Mouse (Mus musculus) brain, embryonic 18.5 days (tissue): ENCODE measurements at regions not wholly inside any gene's neighbourhood (a gene's known extent, or its start where the extent isn't known, plus 50 kb on each side); places are given as distances from the start of the nearest gene placed in this dataset.
"Not testable (repeated sequence)": the region's sequence is repeated elsewhere in the genome, so short reads cannot be mapped to it uniquely, and the experiment has no call there.

Experiments used
- DNase-seq: peaks from one replicate; pipeline ENCODE4 v3.0.0-alpha.2; 2012; ENCODE audit warnings: low read depth, low spot score

DNA sequence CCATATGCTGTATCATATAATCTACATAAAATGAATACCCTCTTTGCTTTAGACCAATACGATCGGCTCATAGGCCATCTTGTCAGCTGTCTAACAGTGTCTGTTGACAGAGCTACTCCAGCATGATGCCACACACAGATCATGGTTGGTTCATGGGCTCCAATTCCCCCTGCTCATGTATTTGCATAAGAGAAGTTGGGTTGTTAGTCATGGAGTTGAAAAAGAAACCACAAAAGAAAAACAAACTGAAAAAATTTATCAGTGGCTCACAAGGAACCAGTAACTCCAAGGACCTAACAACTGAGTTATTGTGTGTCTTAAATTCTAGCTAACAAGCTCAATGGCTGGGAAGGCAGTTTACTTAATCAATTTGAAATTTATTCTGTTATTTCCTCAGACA is 176.1 kb upstream of the Arhgap18 start:
- DNase-seq, result no peak

DNA sequence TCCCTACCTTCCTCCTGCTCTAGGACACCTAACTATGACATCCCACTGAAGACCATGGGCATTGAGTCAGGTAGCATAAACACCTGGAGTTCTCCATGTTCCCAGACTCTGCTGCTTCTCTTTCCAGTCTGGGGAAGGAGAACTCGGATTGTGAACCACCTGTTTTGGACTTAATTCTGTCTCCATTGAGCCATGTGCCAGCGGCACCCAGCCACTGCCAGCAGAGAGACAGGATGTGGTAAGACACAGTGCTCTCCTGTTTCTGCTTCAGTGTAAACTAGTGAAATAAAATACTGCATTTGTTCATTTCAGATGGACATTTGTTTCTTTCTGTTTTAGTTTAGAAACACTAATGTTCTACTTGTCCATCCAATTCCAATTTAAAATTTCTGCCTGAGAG is 168.1 kb upstream of the Arhgap18 start:
- DNase-seq, result no peak

DNA sequence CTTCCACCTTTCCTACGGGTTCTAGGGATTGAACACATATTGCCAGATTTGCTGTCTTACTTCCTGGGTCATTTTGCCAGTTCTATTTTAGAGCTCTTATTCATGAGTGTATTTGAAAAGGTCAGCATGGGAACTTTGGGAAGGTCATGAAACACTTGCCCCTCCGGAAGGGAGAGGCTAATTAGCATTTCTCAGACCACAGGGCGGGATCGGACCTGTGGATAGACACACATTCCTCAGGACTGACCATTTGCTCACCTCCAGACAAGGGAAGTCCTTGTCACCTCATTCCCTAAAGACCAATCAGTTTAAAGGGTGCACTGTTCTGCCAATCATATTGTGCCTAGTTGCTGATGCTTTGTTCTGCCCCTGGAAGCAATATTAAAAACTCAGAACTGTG is 146.1 kb upstream of the Arhgap18 start:
- DNase-seq, result not testable (repeated sequence)

DNA sequence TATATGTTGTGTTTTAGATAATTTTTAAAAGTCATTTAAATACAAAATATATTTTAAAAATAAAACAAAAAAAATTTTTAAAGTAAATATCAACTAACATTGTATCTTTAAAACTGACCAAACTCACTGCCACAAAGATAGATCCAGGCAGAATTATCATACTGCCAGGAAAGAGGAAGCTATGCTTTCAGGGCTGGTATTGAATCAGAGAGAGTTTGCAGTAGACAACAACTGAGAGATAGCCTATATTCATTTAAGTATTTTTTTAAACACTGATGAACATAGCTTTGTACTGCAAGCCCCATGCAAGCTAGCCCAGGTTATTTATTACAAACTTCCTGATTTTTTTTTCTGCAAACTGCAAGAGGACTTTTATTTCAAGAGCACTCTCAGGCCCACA is 142.0 kb upstream of the Arhgap18 start:
- no peak for DNase-seq

DNA sequence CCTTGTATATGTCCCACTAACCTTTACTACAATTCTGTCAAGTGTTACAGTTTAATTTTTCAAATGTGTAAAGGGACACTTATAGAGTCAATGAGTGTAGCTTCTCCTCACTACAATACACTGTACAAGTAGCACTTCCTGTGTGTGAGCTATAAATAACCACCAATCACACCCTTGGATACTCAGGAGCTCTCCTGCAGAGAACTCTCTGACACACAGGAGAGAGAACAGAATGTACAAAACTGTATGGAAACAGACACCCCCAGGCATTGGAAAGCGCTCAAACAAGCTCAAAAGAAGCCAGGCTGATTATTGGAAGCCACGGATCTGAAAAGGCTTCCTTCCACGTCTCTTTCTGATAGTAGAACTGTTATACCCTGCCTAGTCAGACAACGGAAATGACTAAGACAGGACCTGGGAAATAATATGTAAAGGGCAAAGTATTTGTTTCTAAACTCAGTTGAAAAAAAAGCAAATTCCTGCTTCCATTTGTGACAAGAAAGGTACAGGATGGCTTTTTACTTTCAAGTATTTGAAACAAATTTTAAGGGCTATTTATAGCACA is 122.9 kb upstream of the Arhgap18 start:
- DNase-seq, result no peak

DNA sequence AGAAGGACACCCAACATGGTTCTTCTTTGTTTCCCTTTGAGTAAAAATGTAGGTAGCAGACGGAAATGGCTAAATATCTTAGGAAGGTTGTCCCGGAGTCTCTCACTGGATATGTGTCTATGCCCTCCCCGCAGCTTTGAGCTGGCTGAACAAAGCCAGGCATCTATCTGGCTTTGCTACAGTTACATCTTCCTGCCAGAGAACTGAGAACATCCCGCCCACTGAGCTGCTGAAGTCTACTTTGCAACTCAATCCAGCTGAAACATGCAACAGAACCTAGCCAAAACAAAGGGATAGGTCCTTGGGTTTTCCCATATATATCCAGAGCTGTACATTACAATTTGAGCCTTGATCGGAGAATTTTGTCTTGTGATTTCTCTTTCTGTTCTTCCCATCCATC is 121.0 kb upstream of the Arhgap18 start:
- DNase-seq, result no peak

DNA sequence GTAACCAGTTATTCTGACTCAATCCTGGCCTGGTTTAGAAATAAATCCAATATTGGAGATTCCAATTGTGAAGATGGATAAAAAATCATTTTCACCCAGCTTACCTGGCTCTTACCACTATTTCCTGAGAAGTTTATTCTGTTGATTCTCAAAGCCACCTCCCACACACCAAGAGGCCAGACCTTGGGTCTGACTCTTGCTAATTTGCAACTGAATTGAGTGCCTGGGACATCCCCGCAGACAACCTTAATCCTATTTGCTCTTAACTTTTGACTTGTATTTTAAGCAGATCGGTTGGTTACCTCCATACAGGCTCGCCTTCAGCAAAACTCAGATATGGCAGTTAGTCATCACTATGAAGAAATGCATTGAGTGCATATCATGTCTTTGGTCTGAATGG is 115.8 kb upstream of the Arhgap18 start:
- no peak for DNase-seq

DNA sequence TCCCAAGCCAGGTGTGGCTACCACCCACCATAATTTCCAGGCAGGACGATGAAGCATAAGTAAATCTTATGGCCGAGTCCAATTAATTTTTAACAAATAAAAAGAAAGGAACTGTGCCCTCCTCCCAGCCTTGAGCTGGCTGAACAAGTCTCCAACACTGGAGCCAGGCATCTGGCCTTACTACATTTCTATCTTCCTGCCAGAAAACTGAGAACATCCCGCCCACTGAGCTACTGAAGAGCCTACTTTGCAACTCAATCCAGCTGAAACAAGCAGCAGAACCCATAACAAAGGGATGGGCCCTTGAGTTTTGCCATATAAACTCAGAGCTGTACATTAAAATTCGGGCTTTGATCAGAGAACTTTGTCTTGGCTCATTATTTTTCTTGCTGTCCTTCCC is 115.2 kb upstream of the Arhgap18 start:
- no peak for DNase-seq

DNA sequence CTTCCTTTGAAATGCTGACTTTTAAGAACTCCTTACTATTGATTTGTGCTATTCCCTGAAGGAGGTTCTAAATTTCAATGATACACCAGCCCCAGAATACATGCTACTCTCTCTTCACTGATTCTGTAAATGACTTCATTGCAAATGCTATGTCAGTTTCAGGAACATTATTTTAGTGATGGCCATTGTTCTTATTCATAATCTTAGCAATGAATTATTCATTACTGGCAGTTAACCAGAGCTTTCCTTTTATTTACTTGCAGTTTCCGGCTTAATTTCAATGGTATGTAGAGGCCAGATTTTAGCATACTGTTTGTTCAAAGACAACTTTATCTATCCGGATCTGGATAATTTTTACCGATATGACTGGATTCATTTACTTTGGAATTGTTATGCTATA is 114.1 kb upstream of the Arhgap18 start:
- DNase-seq, result no peak

DNA sequence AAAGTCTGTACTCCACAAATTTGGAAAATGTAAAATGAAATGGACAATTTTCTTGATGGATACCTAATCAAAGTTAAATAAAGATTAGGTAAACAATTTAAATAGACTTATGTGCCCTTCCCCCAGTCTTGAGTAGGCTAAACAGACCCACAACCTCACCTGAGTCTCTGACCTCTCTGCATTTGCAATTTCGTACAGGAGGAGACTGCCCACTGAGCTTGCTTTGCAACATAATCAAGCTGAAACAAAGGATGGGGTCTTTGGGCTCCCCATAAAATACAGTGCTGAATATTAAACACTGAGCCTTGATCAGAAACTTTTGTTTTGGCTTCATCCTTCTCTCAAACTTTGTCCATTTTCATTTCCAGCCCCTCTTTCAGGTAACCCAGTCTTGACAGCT is 100.1 kb upstream of the Arhgap18 start:
- no peak for DNase-seq

DNA sequence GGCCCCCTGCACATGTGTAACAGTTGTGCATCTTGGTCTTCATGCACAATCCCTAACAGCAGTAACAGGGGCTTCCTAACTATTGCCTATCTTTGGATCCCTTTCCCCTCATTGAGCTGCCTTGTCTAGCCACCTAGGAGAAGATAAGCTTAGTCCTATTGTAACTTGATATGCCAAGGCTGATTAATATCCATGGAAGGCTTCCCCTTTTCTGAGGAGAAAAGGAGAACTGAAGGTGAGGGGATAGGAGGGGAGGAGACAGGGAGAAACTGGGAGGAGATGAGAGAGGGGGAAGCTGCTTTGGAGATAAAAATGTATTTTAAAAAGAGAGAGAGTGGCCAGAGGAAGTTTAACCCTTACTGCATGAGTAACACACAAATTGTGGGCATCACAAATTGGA is 89.0 kb upstream of the Arhgap18 start:
- no peak for DNase-seq

DNA sequence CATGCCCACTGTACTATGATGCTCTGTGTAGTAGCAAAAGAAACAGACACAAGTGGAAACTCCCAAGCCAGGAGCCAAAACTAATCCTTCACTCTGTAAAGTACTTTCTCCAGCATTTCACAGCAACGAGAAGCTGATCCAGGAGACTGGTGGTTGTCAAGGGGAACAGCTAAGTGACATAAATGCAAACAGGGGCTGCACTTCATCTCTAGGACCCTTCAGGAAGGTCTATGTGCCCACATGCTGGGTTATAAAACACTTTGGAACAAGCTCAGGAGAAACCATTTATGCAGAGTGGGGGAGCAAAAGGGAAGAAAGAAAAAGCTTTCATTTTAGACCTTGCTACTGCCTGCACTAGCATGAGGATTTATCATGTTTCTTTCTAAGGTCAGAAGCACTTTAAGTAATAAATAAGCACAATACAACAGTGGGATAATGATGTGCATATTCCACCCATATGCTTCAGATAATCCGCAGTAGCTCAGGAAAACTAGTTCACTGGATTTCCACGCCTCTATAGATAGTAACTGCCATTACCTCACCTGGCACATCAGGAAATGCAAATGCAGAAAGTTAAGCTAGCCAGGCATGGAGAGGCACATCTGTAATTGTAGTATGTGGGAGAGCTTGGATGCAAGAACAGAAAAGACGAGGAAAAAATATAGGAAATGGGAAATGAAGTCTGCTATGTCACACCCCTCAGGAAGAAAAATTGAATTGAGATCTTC is 73.6 kb upstream of the Arhgap18 start:
- no peak for DNase-seq

DNA sequence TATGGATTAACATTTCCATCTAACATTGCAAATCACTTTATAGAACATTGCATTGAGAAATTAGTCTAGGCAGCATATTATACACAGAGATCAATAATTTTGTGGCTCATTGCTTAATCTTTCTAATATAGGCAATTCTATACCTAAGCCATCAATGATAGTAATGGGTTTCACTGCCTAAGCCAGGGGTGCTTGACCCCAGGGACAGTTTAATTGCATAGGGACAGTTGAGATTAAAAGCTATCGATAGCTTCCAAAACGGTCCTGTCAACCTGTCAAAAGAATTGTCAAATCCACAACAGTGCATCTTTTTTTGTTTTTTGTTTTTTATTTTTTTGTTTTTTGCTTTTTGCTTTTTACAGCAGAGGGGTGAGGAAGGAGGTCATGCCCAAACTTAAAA is 58.5 kb upstream of the Arhgap18 start:
- DNase-seq, result no peak

DNA sequence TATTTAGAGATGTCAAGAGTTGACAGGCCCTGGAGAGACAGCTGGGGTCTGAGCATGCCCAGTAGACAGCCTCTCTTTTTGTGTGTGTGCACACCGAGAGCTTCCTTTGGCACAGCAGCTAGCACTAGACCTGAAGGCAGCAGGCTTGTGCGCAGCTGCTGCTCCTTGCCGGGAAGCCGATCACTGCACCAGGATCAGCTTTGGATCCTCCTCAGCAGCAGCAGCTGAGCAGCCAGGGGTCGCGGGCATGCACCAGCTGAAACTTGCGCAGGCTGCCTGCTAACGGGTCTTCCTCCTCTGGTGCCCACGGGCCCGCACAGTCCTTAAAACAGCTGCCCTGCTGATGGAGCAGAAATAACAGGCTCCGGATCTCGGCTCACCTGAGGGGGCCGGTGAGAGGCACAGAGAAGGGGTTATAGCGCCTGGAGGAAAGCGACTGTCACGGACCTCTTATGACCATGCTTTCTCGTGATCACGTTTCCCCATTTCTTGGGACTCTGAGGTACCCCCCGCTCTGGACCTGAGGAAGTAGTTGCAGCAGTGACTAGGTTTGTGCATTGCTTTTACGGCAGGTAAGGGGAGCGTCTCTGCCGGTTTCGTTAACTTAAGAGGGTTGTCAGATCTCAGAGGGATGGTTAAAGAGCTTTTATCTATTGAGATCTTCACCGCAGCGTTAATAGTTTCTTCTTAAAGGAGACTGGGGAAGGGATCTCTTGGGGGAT is 57.8 kb upstream of the Arhgap18 start:
- peak; percentile 56 for DNase-seq
